Mouse (Mus musculus): ENCODE measurements around the gene Fam177a. TPM values are rescaled to one million over a fixed set of nuclear protein-coding genes. Genes with fewer than 3 reads are reported as not detected.

Gene Fam177a
- total RNA-seq, 1 experiment from 2014 or later: 32.3 TPM

Other genes starting within 250 kb of the Fam177a start
- not detected in 3 replicates for gene Gm20403, start 137.9 kb upstream of the Fam177a start, total RNA-seq (2017)
- gene Baz1a, start 110.1 kb upstream of the Fam177a start, total RNA-seq (2017): 114 to 140 TPM (median 131 TPM) in 3 replicates
- gene 2700097O09Rik, start 44.4 kb upstream of the Fam177a start, total RNA-seq (2017): 6.3 to 10.3 TPM (median 9.5 TPM) in 3 replicates
- gene Srp54a, start 44.2 kb upstream of the Fam177a start, total RNA-seq (2017): 208 to 299 TPM (median 258 TPM) in 3 replicates
- gene Srp54b, start 30.6 kb downstream of the Fam177a start, total RNA-seq (2017): 54.1 to 132 TPM (median 82.0 TPM) in 3 replicates
- gene 1700047I17Rik2, start 75.1 kb downstream of the Fam177a start, total RNA-seq (2017): 34.3 TPM in 1 of 3 replicates, not detected in the others
- gene Srp54c, start 105.7 kb downstream of the Fam177a start, total RNA-seq (2017): 75.5 to 89.5 TPM (median 85.3 TPM) in 3 replicates
- 3.5 to 7.1 TPM (median 5.1 TPM) in 3 replicates for gene 1110008L16Rik, start 175.1 kb downstream of the Fam177a start, total RNA-seq (2017)
- 28.2 to 34.0 TPM (median 32.2 TPM) in 3 replicates for gene Ppp2r3c, start 178.5 kb downstream of the Fam177a start, total RNA-seq (2017)

All from monocyte, adult 5-6 weeks (primary cell).